Mouse (Mus musculus) forebrain, embryonic 11.5 days (tissue): ENCODE data around the gene Cyp2c23. TPM values are rescaled to one million over a fixed set of nuclear protein-coding genes. Genes with fewer than 3 reads are reported as not detected.

Experiments
- ATAC-seq: fragments of 200-750 bp; cut with Nextera tagmentation; replicated peaks from 2 replicates; pipeline ENCODE4 v1.8.0; 2017; ENCODE audit warnings: moderate TSS enrichment; ENCODE audit not compliant: low FRiP score
- DNase-seq: peaks from one replicate; pipeline ENCODE4 v3.0.0-alpha.2; 2017; ENCODE audit warnings: low spot score
- H3K27ac ChIP-seq: fragments of 300-500 bp; sonication (generic); 2 replicates; pipeline ENCODE4 v1.5.1; 2014; ENCODE audit warnings: low read depth, low read length
- H3K27me3 ChIP-seq: fragments of 300-500 bp; sonication (generic); 2 replicates; pipeline ENCODE4 v1.6.1; 2014; ENCODE audit warnings: mild to moderate bottlenecking, low read length, mixed read lengths; ENCODE audit not compliant: control insufficient read depth, insufficient read depth
- H3K36me3 ChIP-seq: fragments of 300-500 bp; sonication (generic); 2 replicates; pipeline ENCODE4 v1.6.1; 2014; ENCODE audit warnings: mild to moderate bottlenecking, low read length, moderate library complexity, mixed read lengths; ENCODE audit not compliant: control insufficient read depth, insufficient read depth
- H3K4me1 ChIP-seq: fragments of 300-500 bp; sonication (generic); replicated peaks from 2 replicates; pipeline ENCODE4 v1.6.1; 2014; ENCODE audit warnings: low read length, mixed read lengths; ENCODE audit not compliant: control insufficient read depth, insufficient read depth
- H3K4me2 ChIP-seq: fragments of 300-500 bp; sonication (generic); 2 replicates; pipeline ENCODE4 v1.6.1; 2014; ENCODE audit warnings: low read depth, mild to moderate bottlenecking, low read length, moderate library complexity, mixed read lengths; ENCODE audit not compliant: severe bottlenecking
- H3K4me3 ChIP-seq: fragments of 300-500 bp; sonication (generic); 2 replicates; pipeline ENCODE4 v1.5.1; 2014; ENCODE audit warnings: low read depth, low read length
- H3K9ac ChIP-seq: fragments of 300-500 bp; sonication (generic); 2 replicates; pipeline ENCODE4 v1.6.1; 2014; ENCODE audit warnings: low read length
- H3K9me3 ChIP-seq: fragments of 300-500 bp; sonication (generic); 2 replicates; pipeline ENCODE4 v1.6.1; 2016; ENCODE audit warnings: low read length, mixed read lengths; ENCODE audit not compliant: control insufficient read depth
- whole genome bisulfite sequencing: fragments of 180-500 bp; shearing (Covaris S2); extraction: QIAGEN DNeasy Blood & Tissue Kit; methylation state at CpG from one replicate; pipeline ENCODE4 v1.1.7; 2014; 5-methylcytosine and 5-hydroxymethylcytosine counted together
- polyA plus RNA-seq: library from polyadenylated mRNA; unstranded; fragments of >200 nt; fragmentation: Nextera tagmentation; extraction: Ambion mirVana; gene quantifications from 2 replicates; pipeline ENCODE4 v1.2.1, GENCODE M21; 2014

The Cyp2c23 gene
- polyA plus RNA-seq, result not detected in 2 replicates

DNA sequence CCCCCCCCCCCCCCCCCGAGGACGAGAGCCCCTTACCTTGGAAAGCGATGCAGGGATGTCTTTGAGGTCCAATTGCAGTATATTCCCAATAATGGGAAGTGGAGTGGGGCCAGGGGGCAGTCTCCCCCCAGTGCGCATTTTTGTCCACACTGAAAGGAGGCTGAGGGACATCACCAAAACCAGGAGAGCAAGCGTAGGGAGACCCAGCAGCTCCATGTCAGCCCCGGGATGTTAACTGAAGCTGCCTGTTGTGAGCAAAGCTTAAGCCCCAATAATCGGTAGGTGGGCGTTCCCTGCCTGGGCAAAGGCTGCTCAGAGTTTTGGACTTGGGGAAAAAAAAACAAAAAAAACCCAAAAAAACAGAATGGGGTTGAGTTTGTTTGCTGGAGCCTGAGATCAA, at the start of gene Cyp2c23:
Gene Cyp2c23 (minus strand): TSS at position 237 of the 400 bp plus-strand sequence.
- DNase-seq (no peak), ATAC-seq (no peak)
- no peak within 1 kb of the TSS for H3K27ac ChIP-seq
- no peaks in the 10 kb centered on the region for H3K27me3 ChIP-seq
- H3K4me1 ChIP-seq, result no peaks in the 10 kb centered on the region
- H3K9ac ChIP-seq, result no peak within 1 kb of the TSS
- H3K9me3 ChIP-seq, result no peaks in the 10 kb centered on the region
- no peak within 1 kb of the TSS for H3K4me3 ChIP-seq
- no peak within 1 kb of the TSS for H3K4me2 ChIP-seq
- H3K36me3 ChIP-seq, result no peaks in the 10 kb centered on the region
- WGBS, result 69% methylated on average over 5 of the region's 8 CpGs

DNA sequence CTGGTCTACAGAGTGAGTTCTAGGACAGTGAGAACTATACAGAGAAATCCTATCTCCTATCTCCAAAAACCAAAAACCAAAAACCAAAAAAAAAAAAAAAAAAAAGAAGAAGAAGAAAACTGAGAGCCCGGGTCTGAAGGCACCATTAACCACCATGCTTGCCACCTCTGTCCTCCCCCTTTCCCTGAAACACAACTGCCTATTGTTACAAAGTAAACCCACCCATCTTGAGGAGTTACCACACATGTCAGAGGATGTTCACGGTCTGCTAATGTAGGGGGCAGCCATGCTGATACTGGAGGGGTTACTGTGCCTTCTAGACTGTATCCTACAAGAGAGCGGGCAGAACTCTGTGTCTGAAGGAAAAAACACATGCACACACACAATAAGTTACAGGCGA, 48.0 kb upstream of the Cyp2c23 start:
- Histone ChIP-seq H3K27me3 (no peaks in the 10 kb centered on the region), H3K27ac (no peak overlapping the region), H3K9me3 (no peaks in the 10 kb centered on the region), H3K4me1 (no peaks in the 10 kb centered on the region), H3K4me3 (no peak overlapping the region), H3K4me2 (no peak overlapping the region), H3K9ac (no peak overlapping the region), H3K36me3 (no peaks in the 10 kb centered on the region; the same call in 1 of the 2 replicates)
- no peak for ATAC-seq
- DNase-seq, result no peak
- 91% methylated on average over 4 of the region's 4 CpGs for WGBS

DNA sequence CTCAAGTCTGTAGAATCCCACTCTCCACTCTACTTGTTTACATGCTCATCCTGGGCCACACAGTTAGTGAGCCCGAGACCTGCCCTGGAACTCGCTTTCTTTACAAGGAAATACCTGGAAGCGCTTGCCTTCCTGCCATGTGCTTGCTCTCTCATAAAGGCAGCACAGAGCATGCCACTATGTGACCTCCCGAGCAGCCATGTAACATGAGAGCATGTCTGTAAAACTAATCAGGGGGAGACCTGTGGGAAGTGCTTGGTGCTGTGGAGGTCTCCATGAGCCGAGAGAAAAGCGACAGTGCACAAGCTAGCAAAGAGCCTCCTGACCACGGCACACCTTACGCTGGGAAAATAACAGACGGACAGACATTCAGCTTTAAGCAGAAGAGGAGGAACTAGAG, 47.4 kb upstream of the Cyp2c23 start:
- Histone ChIP-seq H3K4me2 (no peak overlapping the region), H3K36me3 (no peaks in the 10 kb centered on the region; the same call in 1 of the 2 replicates), H3K9ac (no peak overlapping the region), H3K4me3 (no peak overlapping the region), H3K9me3 (no peaks in the 10 kb centered on the region), H3K27me3 (no peaks in the 10 kb centered on the region), H3K4me1 (no peaks in the 10 kb centered on the region), H3K27ac (no peak overlapping the region)
- ATAC-seq (no peak), DNase-seq (no peak)
- WGBS, result 87% methylated on average over 9 of the region's 9 CpGs

DNA sequence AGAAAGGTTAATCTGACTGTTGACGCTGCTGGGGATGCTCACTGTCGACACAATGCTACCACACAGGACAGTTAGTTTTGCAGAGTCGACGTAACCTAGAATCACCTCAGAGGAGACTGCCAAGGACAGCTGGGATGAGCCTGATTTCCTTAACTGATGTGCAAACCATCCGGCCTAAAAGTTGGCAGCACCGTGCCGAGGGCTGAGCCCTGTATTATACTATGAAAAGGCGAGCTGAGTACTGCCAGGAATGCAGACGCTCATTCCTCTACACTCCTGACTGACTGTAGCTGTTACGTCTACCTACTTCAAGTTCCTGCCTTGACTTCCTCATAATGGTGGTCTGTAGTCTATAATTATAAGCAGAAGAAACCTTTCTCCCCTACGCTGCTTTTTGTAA, 46.0 kb upstream of the Cyp2c23 start:
- Histone ChIP-seq H3K27me3 (no peaks in the 10 kb centered on the region), H3K27ac (no peak overlapping the region), H3K36me3 (no peaks in the 10 kb centered on the region; the same call in 1 of the 2 replicates), H3K4me1 (no peaks in the 10 kb centered on the region; the same call in 1 of the 2 replicates), H3K9ac (no peak overlapping the region), H3K4me2 (no peak overlapping the region), H3K9me3 (no peaks in the 10 kb centered on the region), H3K4me3 (no peak overlapping the region)
- ATAC-seq (no peak), DNase-seq (no peak)
- 87% methylated on average over 11 of the region's 11 CpGs for WGBS

DNA sequence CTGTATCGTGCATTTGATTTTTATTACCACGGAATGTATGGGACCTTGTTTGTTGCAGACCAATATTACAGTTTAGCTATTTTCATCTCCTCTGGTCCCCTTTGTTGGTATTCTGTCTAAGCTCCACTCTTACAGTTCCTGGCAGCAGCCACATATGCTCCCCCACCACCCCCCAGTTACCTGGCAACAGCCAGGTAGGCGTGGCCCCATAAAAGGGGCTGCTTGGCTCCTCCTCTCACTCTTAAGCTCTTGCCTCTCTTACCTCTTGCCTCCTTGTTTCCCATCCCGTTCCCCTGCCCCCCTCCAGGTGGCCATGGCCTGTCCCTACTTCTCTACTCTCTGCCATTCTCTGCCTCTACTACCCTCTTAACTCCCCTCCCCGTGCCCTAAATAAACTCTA, 42.2 kb upstream of the Cyp2c23 start:
- ATAC-seq (no peak), DNase-seq (no peak)
- Histone ChIP-seq H3K4me2 (no peak overlapping the region), H3K36me3 (no peaks in the 10 kb centered on the region), H3K4me1 (no peaks in the 10 kb centered on the region; the same call in 1 of the 2 replicates), H3K9ac (no peak overlapping the region), H3K27me3 (no peaks in the 10 kb centered on the region), H3K27ac (no peak overlapping the region), H3K4me3 (no peak overlapping the region), H3K9me3 (no peaks in the 10 kb centered on the region)
- 63% methylated on average over 5 of the region's 5 CpGs for WGBS

DNA sequence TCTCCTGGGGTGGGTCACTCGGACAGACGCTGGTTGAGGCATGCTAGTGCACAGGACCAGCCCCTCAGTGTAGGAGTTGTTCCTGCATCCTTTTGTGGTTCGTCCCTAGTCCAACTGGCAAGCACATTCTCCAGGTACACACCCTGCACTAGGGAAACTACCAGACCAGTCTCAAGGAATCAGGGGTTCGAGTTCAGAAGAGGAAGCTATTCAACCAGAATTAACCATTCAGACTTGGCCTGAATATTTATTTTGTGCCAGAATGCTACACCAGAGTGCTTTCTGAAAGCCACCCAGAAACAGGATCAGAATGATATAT, 40.9 kb upstream of the Cyp2c23 start:
- Histone ChIP-seq H3K27ac (no peak overlapping the region), H3K4me3 (peak overlapping the region; percentile 65), H3K4me2 (peak overlapping the region; percentile 99), H3K9ac (peak overlapping the region; percentile 76), H3K4me1 (no peaks in the 10 kb centered on the region; the same call in 1 of the 2 replicates), H3K36me3 (no peaks in the 10 kb centered on the region), H3K9me3 (no peaks in the 10 kb centered on the region), H3K27me3 (no peaks in the 10 kb centered on the region)
- DNase-seq (no peak), ATAC-seq (peak; percentile 90; the same call in 1 of the 2 replicates)
- 7% methylated on average over 4 of the region's 4 CpGs for WGBS

DNA sequence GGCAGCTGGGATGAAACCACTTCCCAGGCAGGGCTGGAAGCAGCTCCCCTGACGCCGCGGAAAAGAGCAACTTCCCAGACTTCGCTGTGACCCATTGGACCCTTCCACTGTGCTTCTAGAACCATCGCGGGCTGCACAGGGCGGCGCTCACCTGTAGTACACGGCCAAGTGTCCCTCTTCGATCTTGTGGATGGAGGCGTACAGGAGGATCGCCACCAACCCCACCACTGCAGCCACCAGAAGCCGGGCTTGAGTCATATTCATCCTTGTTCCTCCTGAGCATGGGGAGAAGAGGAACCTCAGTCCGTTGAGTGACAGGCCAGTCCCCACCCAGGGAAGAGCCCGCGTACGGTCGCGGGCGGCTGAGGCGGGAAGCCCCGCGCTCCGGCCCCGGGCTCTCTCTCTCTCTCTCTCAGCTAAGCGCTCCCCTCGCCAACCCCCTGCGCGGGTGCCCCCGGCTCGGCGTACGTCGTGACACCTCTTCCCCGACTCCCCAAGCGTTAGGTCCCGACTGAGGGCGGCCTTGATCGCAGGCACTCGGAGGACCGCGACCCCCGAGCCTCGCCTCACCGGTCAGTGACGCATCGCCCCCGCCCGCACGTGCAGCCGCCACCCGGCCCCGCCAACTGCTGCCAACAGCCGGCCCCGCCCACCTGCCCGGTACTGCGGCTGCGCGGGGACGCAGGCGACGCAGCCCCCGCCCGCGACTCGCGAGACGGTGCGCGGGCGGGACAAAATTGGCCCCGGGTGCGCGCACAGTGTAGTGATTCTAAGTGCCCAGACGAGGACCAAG, 40.3 kb upstream of the Cyp2c23 start, which contains the start of gene Erlin1:
Gene Erlin1 (minus strand): TSS at position 665 of the 793 bp plus-strand sequence.
- ATAC-seq, result peak; percentile 94

DNA sequence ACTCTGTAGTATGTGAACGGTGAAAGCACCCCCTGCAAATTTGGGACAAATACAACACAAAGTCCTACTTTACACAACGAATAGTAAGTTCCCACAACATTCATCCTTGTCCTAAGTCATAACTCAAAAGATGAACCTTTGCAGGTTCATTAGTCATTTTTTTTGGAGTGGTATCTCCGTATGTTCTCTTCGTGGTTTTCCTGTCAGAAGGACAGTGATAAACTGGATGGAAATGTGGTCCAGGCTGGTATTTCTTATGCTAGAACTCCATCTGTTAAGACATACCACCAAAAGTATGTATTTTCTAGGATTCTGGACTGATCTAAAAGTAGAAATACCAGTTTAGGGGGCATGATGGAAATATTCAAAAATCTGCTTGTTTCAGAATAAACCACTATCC, 39.2 kb upstream of the Cyp2c23 start:
- Histone ChIP-seq H3K27ac (no peak overlapping the region), H3K4me1 (no peaks in the 10 kb centered on the region; the same call in 1 of the 2 replicates), H3K9me3 (no peaks in the 10 kb centered on the region), H3K36me3 (no peaks in the 10 kb centered on the region), H3K4me3 (no peak overlapping the region), H3K4me2 (peak overlapping the region; percentile 99; the same call in 1 of the 2 replicates), H3K27me3 (no peaks in the 10 kb centered on the region), H3K9ac (no peak overlapping the region; the same call in 1 of the 2 replicates)
- no peak for ATAC-seq
- 90% methylated on average over 4 of the region's 4 CpGs for WGBS
- DNase-seq, result no peak

More for the DNA sequence above, 40.3 kb upstream of the Cyp2c23 start, which contains the start of gene Erlin1:
- H3K4me3 ChIP-seq, result peak within 1 kb of the TSS; percentile 65
- no peaks in the 10 kb centered on the region; the same call in 1 of the 2 replicates for H3K4me1 ChIP-seq
- WGBS, result under 1% methylated on average over 67 of the region's 75 CpGs
- no peak within 1 kb of the TSS for H3K27ac ChIP-seq
- peak within 1 kb of the TSS; percentile 99 for H3K4me2 ChIP-seq
- no peaks in the 10 kb centered on the region for H3K36me3 ChIP-seq
- H3K27me3 ChIP-seq, result no peaks in the 10 kb centered on the region
- peak; percentile 93 for DNase-seq
- no peaks in the 10 kb centered on the region for H3K9me3 ChIP-seq
- H3K9ac ChIP-seq, result peak within 1 kb of the TSS; percentile 76
